Mouse (Mus musculus) limb, embryonic 14.5 days (tissue): ENCODE results near the gene Pdcd4. TPM values are rescaled to one million over a fixed set of nuclear protein-coding genes. Genes with fewer than 3 reads are reported as not detected.
A peak's percentile ranks its signal among the peaks of the same experiment; 100 is the strongest.

Source experiments
- ATAC-seq: fragments of 200-750 bp; cut with Nextera tagmentation; 2 replicates; pipeline ENCODE4 v1.8.0; 2017; ENCODE audit warnings: low read depth, moderate number of reproducible peaks, moderate TSS enrichment; ENCODE audit not compliant: low FRiP score
- DNase-seq: peaks from one replicate; pipeline ENCODE4 v3.0.0-alpha.2; 2015; ENCODE audit warnings: low spot score
- H3K27ac ChIP-seq: fragments of 300-500 bp; sonication (generic); replicated peaks from 2 replicates; pipeline ENCODE4 v1.5.1; 2014; ENCODE audit warnings: low read depth, mild to moderate bottlenecking, low read length, moderate library complexity, mixed read lengths
- H3K27me3 ChIP-seq: fragments of 300-500 bp; sonication (generic); 2 replicates; pipeline ENCODE4 v1.6.1; 2014; ENCODE audit warnings: low read length, mixed read lengths; ENCODE audit not compliant: control insufficient read depth, insufficient read depth
- H3K36me3 ChIP-seq: fragments of 300-500 bp; sonication (generic); 2 replicates; pipeline ENCODE4 v1.6.1; 2014; ENCODE audit warnings: mild to moderate bottlenecking, low read length, moderate library complexity, mixed read lengths; ENCODE audit not compliant: control insufficient read depth, insufficient read depth
- H3K4me1 ChIP-seq: fragments of 300-500 bp; sonication (generic); 2 replicates; pipeline ENCODE4 v1.6.1; 2014; ENCODE audit warnings: antibody characterized with exemption, low read length, mixed read lengths; ENCODE audit not compliant: control insufficient read depth, insufficient read depth
- H3K4me2 ChIP-seq: fragments of 300-500 bp; sonication (generic); replicated peaks from 2 replicates; pipeline ENCODE4 v1.6.1; 2014; ENCODE audit warnings: low read depth, mild to moderate bottlenecking, low read length, moderate library complexity; ENCODE audit not compliant: severe bottlenecking
- H3K4me3 ChIP-seq: fragments of 300-500 bp; sonication (generic); replicated peaks from 2 replicates; pipeline ENCODE4 v1.5.1; 2014; ENCODE audit warnings: low read length
- H3K9ac ChIP-seq: fragments of 300-500 bp; sonication (generic); 2 replicates; pipeline ENCODE4 v1.6.1; 2014; ENCODE audit warnings: mild to moderate bottlenecking, low read depth, low read length, moderate library complexity; ENCODE audit not compliant: severe bottlenecking
- H3K9me3 ChIP-seq: fragments of 300-500 bp; sonication (generic); 2 replicates; pipeline ENCODE4 v1.6.1; 2016; ENCODE audit warnings: low read length; ENCODE audit not compliant: control insufficient read depth
- POLR2A ChIP-seq: fragments of 200-500 bp; IDR thresholded peaks from 2 replicates; pipeline ENCODE4 v1.8.0; 2012; ENCODE audit warnings: inconsistent platforms, mild to moderate bottlenecking, moderate library complexity, borderline replicate concordance; ENCODE audit not compliant: insufficient read depth, insufficient read length; ENCODE audit errors: extremely low read depth
- WGBS: fragments of 180-500 bp; shearing (Covaris S2); extraction: QIAGEN DNeasy Blood & Tissue Kit; methylation state at CpG from one replicate; pipeline ENCODE4 v1.1.7; 2014; 5-methylcytosine and 5-hydroxymethylcytosine counted together
- polyA plus RNA-seq, 2 experiments: library from polyadenylated mRNA; depleted of rRNA in 1 of 2; stranded (reverse) in 1 of 2; unstranded in 1 of 2; fragments of >200 nt; fragmentation: Nextera tagmentation in 1 of 2; extraction: Ambion mirVana in 1 of 2; gene quantifications; 2 replicates each; pipeline versions ENCODE4 v1.2.1 to v1.2.3; 2012 to 2014

Gene Pdcd4
- polyA plus RNA-seq, 2 experiments, result 43.3 to 96.4 TPM

DNA sequence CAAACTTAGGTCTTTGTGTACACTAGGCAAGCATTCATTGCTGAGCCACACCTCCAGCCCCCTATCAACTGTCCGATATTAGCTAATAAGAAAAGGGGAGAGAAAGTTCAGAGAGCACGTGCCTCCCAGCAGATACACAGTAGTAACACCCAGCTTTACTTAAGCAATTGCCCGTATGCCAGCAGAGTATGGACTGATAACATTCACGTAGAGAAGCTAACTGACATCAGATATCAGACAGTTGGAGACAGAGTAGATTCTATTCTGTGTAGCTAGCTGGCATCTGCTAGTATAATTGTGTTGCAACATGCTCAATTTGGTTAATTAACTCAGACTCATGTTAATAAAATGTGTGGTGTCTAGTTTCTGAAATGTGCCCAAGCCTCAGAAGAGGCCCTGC lies 49.1 kb downstream of the Pdcd4 start:
- H3K4me2 ChIP-seq, result no peak overlapping the region
- H3K27me3 ChIP-seq, result no peaks in the 10 kb centered on the region
- H3K9ac ChIP-seq, result no peak overlapping the region
- peaks cover 3% of the 10 kb centered on the region for H3K4me1 ChIP-seq
- H3K36me3 ChIP-seq, result peaks cover 13% of the 10 kb centered on the region
- 93% methylated on average over 4 of the region's 4 CpGs for WGBS
- no peaks in the 10 kb centered on the region for H3K9me3 ChIP-seq
- ATAC-seq (no peak), DNase-seq (no peak)
- TF ChIP-seq POLR2A, result no peak
- H3K27ac ChIP-seq, result no peak overlapping the region
- H3K4me3 ChIP-seq, result no peak overlapping the region

DNA sequence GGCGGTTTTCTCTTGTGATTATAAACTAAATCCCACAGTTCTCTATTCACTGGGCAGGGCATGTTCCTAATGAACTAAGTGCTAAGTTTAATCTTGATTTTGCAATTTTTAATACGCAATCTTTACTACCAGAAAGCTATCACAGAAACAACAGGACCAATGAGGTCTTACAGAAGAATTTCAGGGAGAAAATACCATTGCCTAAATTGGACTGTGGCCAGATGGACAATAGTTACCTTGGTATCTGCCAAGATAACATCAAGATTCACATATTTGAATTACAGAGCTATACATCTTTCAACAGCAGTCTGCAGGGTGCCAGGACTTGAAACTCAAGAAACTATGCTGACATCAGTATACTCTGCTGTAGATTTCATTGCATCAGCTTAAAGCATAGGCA lies 50.3 kb downstream of the Pdcd4 start:
- 98% methylated on average over 2 of the region's 2 CpGs for WGBS
- Histone ChIP-seq H3K9ac (no peak overlapping the region), H3K4me3 (no peak overlapping the region), H3K36me3 (peaks cover 13% of the 10 kb centered on the region), H3K9me3 (no peaks in the 10 kb centered on the region), H3K27me3 (no peaks in the 10 kb centered on the region), H3K4me2 (no peak overlapping the region), H3K27ac (no peak overlapping the region), H3K4me1 (peaks cover 6% of the 10 kb centered on the region)
- no peak for TF ChIP-seq POLR2A
- ATAC-seq (no peak), DNase-seq (no peak)

DNA sequence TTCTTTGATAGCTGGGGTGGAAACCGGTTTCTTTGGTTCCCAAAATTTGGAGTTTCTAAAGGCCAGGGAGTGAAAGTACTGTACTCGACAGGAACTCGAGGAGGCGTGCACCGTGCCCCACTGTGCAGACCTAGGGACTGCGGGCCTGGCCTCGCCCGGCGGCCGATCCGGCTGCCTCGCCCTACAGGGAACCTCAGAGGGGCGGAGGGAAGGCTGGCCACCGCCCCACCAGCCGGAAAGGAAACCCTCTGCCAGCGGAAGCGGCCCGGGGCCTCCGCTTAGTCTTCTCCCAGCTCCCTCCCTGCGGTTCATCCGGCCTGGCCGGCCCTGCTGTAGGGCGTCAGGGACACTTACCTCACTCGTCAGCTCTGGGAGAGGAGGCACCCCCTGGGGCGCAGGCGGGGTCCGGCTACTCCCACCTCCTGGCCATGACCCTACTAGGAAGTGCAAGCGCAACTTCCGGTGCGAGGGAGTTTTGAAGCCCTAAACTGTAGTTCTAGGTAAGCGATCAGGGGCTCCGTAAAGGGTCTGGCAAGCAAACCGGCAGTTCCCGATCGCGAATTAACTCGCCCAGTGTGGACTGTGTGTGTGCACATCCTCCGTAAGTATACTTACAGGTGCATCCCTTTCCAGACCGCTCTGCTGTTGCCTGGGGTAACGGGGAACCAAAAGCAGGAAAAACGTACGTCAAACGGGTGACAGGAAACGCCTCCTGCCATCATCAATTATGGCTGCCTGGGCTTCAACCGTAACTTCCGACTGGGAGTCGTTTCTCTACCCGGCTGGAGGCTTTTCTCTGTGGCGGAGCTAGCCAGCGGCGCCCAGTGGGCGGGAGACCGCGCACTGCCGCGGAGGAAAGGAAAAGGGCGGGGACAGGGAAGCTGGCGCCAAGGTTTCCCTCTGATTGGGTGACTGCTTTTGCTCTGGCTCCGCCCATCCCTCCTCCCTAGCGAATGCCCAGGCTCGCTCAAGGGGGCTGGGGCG lies 52.1 kb downstream of the Pdcd4 start, which contains the start of the genes Shoc2 and Bbip1:
Shoc2 (plus strand) TSS at position 505 of the 984 bp plus-strand sequence.
Bbip1 (minus strand) TSS at position 826 of the 984 bp plus-strand sequence.
- Histone ChIP-seq H3K4me3 (peak within 1 kb of the TSS; percentile 96), H3K4me1 (peaks cover 8% of the 10 kb centered on the region), H3K36me3 (peaks cover 4% of the 10 kb centered on the region; the same call in 1 of the 2 replicates), H3K27ac (peak within 1 kb of the TSS; percentile 97), H3K27me3 (no peaks in the 10 kb centered on the region), H3K9ac (peak within 1 kb of the TSS; percentile 91), H3K9me3 (no peaks in the 10 kb centered on the region), H3K4me2 (peak within 1 kb of the TSS; percentile 70)
- peak; percentile 100 for DNase-seq
- TF ChIP-seq POLR2A, result peak; percentile 97; the same call in 1 of the 2 replicates
- ATAC-seq, result peak; percentile 94
- WGBS, result 1% methylated on average over 52 of the region's 62 CpGs

DNA sequence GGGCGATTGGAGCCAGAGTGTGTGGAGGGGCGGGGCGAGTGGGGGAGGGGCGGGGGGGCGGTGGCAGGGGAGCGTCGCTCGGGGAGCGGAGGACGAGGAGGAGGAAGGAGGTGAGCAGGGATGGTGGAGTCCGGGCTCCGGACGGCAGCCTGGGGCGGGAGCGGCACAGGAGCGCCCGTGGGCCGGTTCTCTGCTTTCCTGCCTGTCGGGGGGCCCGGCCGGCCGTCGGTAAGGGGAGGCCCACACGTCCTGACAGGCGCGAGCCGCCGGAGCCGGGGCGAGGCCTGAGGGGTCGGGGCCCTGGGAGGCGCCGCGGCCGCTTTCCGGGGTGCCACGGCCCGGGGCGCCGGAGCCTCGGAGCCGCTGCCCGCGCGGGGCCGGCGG lies 52.7 kb downstream of the Pdcd4 start:
- 0% methylated on average over 23 of the region's 47 CpGs for WGBS
- H3K36me3 ChIP-seq, result no peaks in the 10 kb centered on the region; the same call in 1 of the 2 replicates
- DNase-seq (no peak), ATAC-seq (no peak; the same call in 1 of the 2 replicates)
- no peaks in the 10 kb centered on the region for H3K9me3 ChIP-seq
- peak; percentile 72; the same call in 1 of the 2 replicates for TF ChIP-seq POLR2A
- peak overlapping the region; percentile 91 for H3K9ac ChIP-seq
- H3K4me2 ChIP-seq, result peak overlapping the region; percentile 70; the same call in 1 of the 2 replicates
- H3K27me3 ChIP-seq, result no peaks in the 10 kb centered on the region
- peaks cover 8% of the 10 kb centered on the region for H3K4me1 ChIP-seq
- peak overlapping the region; percentile 95 for H3K27ac ChIP-seq
- peak overlapping the region; percentile 96 for H3K4me3 ChIP-seq
